ENCODE assay signal across 1 mouse cellular context in genomic region chr2:114200932-114201559, GRCm38 (mm10).
TF ChIP-seq lines count a peak whose summit lies in the region.

Gene Zfp770 (minus strand): TSS chr2:114201469.

TF ChIP-seq in CH12.LX, 34 proteins besides CTCF, POLR2A, EP300 and RAD21 (continued from another document):
- TF ChIP-seq HCFC1 (IDR thresholded peaks at IDR 0.05; ENCODE audit: low read depth, low read length) (peak; percentile 85), MAX (IDR thresholded peaks at IDR 0.05; ENCODE audit: low read length) (0 out of 2 replicates have a peak, but pooled peaks have one; percentile 17), MEF2A (IDR thresholded peaks at IDR 0.05; ENCODE audit: borderline replicate concordance, low read depth, low read length) (peak; percentile 53; the same call in 1 of the 2 replicates), IRF4 (IDR thresholded peaks at IDR 0.05; ENCODE audit: low read depth, low read length) (peak; percentile 50; the same call in 1 of the 2 replicates)
TF ChIP-seq in CH12.LX: peak in this region for 16.
